Mouse (Mus musculus) midbrain, embryonic 16.5 days (tissue): ENCODE measurements at regions not wholly inside any gene's neighbourhood (a gene's known extent, or its start where the extent isn't known, plus 50 kb on each side); places are given as distances from the start of the nearest gene placed in this dataset.

Experiments
- ATAC-seq: fragments of 200-750 bp; cut with Nextera tagmentation; 2 replicates; pipeline ENCODE4 v1.8.0; 2017; ENCODE audit warnings: moderate TSS enrichment
- H3K27ac ChIP-seq: fragments of 300-500 bp; sonication (generic); 2 replicates; pipeline ENCODE4 v1.5.1; 2014; ENCODE audit warnings: mild to moderate bottlenecking, low read length, mixed read lengths
- H3K27me3 ChIP-seq: fragments of 300-500 bp; sonication (generic); 2 replicates; pipeline ENCODE4 v1.6.1; 2014; ENCODE audit warnings: low read depth, low read length, mixed read lengths; ENCODE audit not compliant: control insufficient read depth, insufficient read depth
- H3K36me3 ChIP-seq: fragments of 300-500 bp; sonication (generic); 2 replicates; pipeline ENCODE4 v1.6.1; 2014; ENCODE audit warnings: mild to moderate bottlenecking, low read length, moderate library complexity, mixed read lengths; ENCODE audit not compliant: control insufficient read depth, insufficient read depth
- H3K4me1 ChIP-seq: fragments of 300-500 bp; sonication (generic); 2 replicates; pipeline ENCODE4 v1.6.1; 2014; ENCODE audit warnings: mild to moderate bottlenecking, low read length, mixed read lengths; ENCODE audit not compliant: control insufficient read depth, insufficient read depth
- H3K4me2 ChIP-seq: fragments of 300-500 bp; sonication (generic); 2 replicates; pipeline ENCODE4 v1.6.1; 2014; ENCODE audit warnings: mild to moderate bottlenecking, low read length, mixed read lengths
- H3K4me3 ChIP-seq: fragments of 300-500 bp; sonication (generic); 2 replicates; pipeline ENCODE4 v1.5.1; 2014; ENCODE audit warnings: low read depth, mild to moderate bottlenecking, low read length, moderate library complexity, mixed read lengths
- H3K9ac ChIP-seq: fragments of 300-500 bp; sonication (generic); 2 replicates; pipeline ENCODE4 v1.6.1; 2014; ENCODE audit warnings: low read depth, low read length, mixed read lengths
- H3K9me3 ChIP-seq: fragments of 300-500 bp; sonication (generic); replicated peaks from 2 replicates; pipeline ENCODE4 v1.6.1; 2014; ENCODE audit warnings: mild to moderate bottlenecking, low read length, mixed read lengths; ENCODE audit not compliant: control insufficient read depth, poor library complexity, severe bottlenecking
- WGBS: fragments of 180-500 bp; shearing (Covaris S2); extraction: QIAGEN DNeasy Blood & Tissue Kit; methylation state at CpG from one replicate; pipeline ENCODE4 v1.1.7; 2014; 5-methylcytosine and 5-hydroxymethylcytosine counted together

DNA sequence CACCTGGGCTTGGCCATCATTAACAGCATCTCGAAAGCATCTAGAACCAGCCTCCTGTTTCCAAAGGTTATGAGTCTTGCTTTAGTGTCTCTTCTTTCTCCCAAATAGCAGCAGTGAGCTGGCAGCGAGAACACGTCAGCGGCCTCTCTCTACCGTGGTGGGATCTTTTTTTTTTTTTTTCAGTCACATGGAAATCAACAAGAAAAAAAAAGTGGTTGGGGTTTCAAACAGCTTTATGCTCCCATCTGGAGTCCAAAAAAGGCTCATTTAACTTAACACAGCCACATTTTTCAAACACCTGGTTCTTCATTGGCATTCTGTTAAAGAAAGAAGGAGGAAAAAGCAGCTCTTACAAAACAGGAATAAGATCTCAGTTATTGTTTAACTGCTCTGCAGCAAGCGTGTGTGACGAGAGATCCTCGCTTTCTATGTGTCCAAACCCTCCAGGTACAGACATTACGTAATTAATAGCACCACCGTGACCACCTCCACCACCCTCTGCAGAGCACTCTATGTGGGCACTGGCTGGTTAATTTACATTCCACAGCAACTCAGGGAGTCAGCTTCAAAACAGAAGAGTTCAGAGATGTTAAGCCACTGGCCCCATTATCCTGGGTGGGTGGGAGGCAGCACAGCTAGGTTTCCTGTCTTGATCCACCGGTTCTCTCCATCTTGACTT, 85.3 kb upstream of the Selenok start:
- H3K4me1 ChIP-seq = no peaks in the 10 kb centered on the region
- H3K4me3 ChIP-seq = no peak overlapping the region
- H3K9ac ChIP-seq = no peak overlapping the region
- whole genome bisulfite sequencing = 76% methylated on average over 11 of the region's 11 CpGs
- ATAC-seq = no peak
- H3K27ac ChIP-seq = no peak overlapping the region
- no peaks in the 10 kb centered on the region for H3K9me3 ChIP-seq
- H3K36me3 ChIP-seq = no peaks in the 10 kb centered on the region
- no peak overlapping the region for H3K4me2 ChIP-seq
- H3K27me3 ChIP-seq = no peaks in the 10 kb centered on the region

DNA sequence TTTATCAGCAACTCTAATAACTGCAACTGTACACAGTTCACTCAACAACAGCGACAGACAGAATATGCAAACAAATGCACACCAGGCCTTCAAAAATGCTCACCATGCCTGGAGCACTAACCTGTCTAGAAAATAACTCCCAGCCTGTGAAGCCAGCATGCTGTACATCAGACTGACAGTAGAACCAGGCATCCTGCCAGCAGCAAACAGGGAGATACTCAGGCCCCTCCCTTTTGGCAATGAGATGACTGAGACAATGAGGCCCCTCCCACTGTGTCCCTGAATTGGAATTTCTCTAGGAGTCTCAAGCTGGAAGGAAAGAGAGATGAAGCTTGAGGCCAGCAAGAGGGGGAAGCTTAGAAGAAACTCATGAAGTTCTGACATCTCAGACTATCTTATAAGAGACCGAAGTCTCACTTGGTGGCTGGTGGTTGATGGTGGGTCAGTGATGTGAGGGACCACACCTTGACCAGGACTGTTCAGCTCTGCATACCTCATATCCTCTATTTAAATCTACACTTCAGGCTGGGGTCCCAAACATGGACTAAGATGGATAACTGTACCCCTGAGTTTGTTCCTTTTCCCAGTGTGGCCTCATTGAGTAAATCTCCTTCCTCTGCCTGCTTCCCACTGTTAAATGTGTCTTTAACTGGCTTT, 72.6 kb upstream of the Selenok start:
- Histone ChIP-seq H3K4me1 (no peaks in the 10 kb centered on the region), H3K27ac (no peak overlapping the region), H3K9me3 (no peaks in the 10 kb centered on the region), H3K4me2 (no peak overlapping the region), H3K4me3 (no peak overlapping the region), H3K36me3 (no peaks in the 10 kb centered on the region), H3K27me3 (no peaks in the 10 kb centered on the region), H3K9ac (no peak overlapping the region)
- WGBS = 70% methylated on average over 2 of the region's 2 CpGs
- no peak for ATAC-seq

DNA sequence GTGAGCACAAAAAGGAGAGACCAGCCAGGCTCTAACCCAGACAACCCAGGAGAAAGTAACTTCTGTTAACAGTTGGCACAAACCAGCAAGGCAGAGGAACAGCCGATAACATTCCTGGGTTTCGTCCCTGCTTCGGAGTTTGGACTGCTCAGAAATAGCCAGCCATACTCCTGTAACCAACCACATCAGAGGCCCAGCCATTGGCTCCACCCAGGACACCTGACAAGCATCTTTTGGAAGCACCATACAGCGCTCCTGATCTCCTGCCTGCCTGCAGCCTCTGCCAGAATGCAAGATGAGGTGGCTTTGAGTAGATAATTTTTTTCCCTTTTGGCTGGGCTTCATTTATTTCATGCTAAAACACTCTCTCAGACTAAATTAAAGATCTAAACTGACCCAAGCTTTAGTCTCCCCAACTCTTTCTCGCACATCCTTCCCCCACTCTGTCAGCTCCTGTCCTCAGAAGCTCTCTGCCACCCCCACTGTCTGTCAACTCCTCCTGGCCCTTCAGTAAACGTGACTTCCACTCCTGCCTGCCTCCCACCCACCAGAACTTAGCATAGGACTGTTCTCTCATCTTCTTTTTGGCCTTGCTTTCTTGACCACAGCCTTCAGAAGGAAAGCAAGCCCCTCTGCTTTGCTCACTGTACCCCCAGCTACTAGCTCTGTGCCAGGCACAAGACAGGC, 72.0 kb upstream of the Selenok start:
- Histone ChIP-seq H3K9me3 (no peaks in the 10 kb centered on the region), H3K27ac (no peak overlapping the region), H3K9ac (no peak overlapping the region), H3K4me2 (no peak overlapping the region), H3K4me3 (no peak overlapping the region), H3K36me3 (no peaks in the 10 kb centered on the region), H3K27me3 (no peaks in the 10 kb centered on the region), H3K4me1 (no peaks in the 10 kb centered on the region)
- ATAC-seq = no peak
- WGBS = 73% methylated on average over 6 of the region's 6 CpGs

DNA sequence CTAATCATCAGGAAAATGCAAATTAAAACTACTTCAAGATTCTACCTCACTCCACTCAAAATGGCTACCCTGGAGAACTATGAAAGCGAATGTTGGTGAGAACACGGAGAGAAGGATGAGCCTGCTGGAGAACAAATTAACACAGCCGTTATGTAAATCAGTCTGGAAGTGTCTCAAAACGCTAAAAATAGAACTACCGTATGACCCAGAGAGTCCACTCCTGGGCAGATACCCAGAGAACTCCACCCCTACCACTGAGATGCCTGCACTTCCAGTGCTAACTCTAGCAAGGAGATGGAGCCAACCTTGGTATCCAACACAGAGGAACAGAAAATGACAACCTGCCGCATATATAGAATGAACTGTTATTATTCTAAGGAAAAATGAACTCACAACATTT, 67.2 kb upstream of the Selenok start:
- no peak overlapping the region for H3K27ac ChIP-seq
- WGBS = 77% methylated on average over 6 of the region's 6 CpGs
- no peak overlapping the region for H3K4me2 ChIP-seq
- H3K36me3 ChIP-seq = no peaks in the 10 kb centered on the region
- no peaks in the 10 kb centered on the region for H3K27me3 ChIP-seq
- no peaks in the 10 kb centered on the region for H3K9me3 ChIP-seq
- no peak overlapping the region for H3K9ac ChIP-seq
- H3K4me1 ChIP-seq = no peaks in the 10 kb centered on the region
- no peak overlapping the region for H3K4me3 ChIP-seq
- ATAC-seq = no peak

DNA sequence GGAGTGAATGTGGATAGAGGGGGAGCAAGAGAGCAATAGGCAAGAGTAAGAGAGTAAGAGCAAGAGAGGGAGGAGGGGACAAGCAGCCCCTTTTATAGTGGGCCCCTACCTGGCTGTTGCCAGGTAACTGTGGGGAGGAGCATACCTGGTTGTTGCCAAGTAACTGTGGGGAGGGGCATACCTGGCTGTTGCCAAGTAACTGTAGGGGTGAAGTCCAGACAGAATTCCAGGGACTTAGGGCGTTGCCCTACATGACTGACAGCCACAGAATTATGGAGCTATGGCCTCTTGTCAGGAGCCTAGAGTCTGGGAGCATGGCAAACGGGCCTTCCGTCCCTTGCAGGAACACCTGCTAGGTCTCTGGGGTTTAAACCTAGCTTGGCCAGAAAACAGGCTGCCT, 64.5 kb upstream of the Selenok start:
- no peak overlapping the region for H3K4me3 ChIP-seq
- 66% methylated on average over 3 of the region's 3 CpGs for WGBS
- no peak overlapping the region for H3K27ac ChIP-seq
- H3K4me1 ChIP-seq = no peaks in the 10 kb centered on the region
- H3K9ac ChIP-seq = no peak overlapping the region
- H3K9me3 ChIP-seq = no peaks in the 10 kb centered on the region
- no peak for ATAC-seq
- H3K27me3 ChIP-seq = no peaks in the 10 kb centered on the region
- H3K4me2 ChIP-seq = no peak overlapping the region
- no peaks in the 10 kb centered on the region for H3K36me3 ChIP-seq

DNA sequence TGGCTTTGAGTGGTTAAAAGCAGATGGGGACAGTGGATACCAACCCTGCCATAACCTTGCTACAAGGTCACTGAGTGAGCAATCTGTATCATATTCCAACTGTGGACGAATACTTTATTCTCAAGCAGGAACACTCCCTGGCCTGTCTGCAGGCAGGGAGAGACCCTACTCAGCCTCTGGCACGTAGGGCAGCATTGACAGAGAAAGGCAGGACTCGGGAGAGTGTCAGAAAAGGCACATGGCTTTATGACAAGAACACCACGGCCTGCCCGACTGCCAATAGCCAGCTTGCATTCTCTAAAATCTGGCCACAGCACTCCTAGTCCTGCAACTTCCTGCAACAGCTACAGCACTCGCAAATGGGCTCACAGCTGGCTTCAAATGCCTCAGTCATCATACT, 63.3 kb upstream of the Selenok start:
- Histone ChIP-seq H3K9ac (no peak overlapping the region), H3K27me3 (no peaks in the 10 kb centered on the region), H3K9me3 (no peaks in the 10 kb centered on the region), H3K36me3 (no peaks in the 10 kb centered on the region), H3K4me1 (no peaks in the 10 kb centered on the region), H3K27ac (no peak overlapping the region), H3K4me3 (no peak overlapping the region), H3K4me2 (no peak overlapping the region)
- no peak for ATAC-seq
- WGBS = 84% methylated on average over 6 of the region's 6 CpGs

DNA sequence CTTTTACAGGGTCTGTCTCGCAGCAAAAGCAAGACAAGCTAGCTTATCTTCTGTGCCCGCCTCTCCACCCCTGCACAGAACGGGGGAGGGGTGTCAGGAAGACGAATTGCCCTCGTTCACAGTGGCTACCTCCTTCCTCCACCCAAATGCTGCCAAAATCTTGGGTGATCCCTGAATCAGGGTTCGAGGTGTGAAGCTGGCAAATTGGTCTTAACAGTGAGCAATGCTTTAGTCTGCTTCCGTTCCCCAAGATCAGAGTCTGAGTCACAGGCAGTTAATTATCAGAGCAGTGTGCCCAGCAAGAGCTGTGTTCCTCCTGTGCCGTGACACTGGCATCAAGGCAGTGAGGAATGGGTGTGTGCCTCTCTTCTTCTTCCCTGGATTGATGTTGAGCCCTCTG, 58.4 kb upstream of the Selenok start:
- Histone ChIP-seq H3K9me3 (no peaks in the 10 kb centered on the region), H3K27me3 (no peaks in the 10 kb centered on the region), H3K9ac (no peak overlapping the region), H3K4me2 (no peak overlapping the region), H3K27ac (no peak overlapping the region), H3K4me1 (no peaks in the 10 kb centered on the region), H3K36me3 (no peaks in the 10 kb centered on the region), H3K4me3 (no peak overlapping the region)
- no peak for ATAC-seq
- WGBS = 61% methylated on average over 8 of the region's 8 CpGs
